Mouse (Mus musculus) kidney, postnatal 0 days (tissue): Measurements from ENCODE around the gene Slc35e3. TPM values are rescaled to one million over a fixed set of nuclear protein-coding genes. Genes with fewer than 3 reads are reported as not detected.
A peak's percentile ranks its signal among the peaks of the same experiment; 100 is the strongest.

Source experiments
- ATAC-seq: fragments of 200-750 bp; cut with Nextera tagmentation; replicated peaks from 2 replicates; pipeline ENCODE4 v1.8.0; 2017; ENCODE audit warnings: low read depth, moderate number of reproducible peaks, moderate TSS enrichment, moderate library complexity; ENCODE audit not compliant: low FRiP score
- DNase-seq: peaks from one replicate; pipeline ENCODE4 v3.0.0-alpha.2; 2016; ENCODE audit warnings: low spot score
- H3K27ac ChIP-seq: fragments of 300-500 bp; sonication (generic); 2 replicates; pipeline ENCODE4 v1.5.1; 2014; ENCODE audit warnings: mild to moderate bottlenecking
- H3K27me3 ChIP-seq: fragments of 300-500 bp; sonication (generic); 2 replicates; pipeline ENCODE4 v1.6.1; 2014; ENCODE audit warnings: low read length, mixed read lengths; ENCODE audit not compliant: insufficient read depth
- H3K36me3 ChIP-seq: fragments of 300-500 bp; sonication (generic); 2 replicates; pipeline ENCODE4 v1.6.1; 2014; ENCODE audit warnings: low read length, mixed read lengths; ENCODE audit not compliant: insufficient read depth
- H3K4me1 ChIP-seq: fragments of 300-500 bp; sonication (generic); replicated peaks from 2 replicates; pipeline ENCODE4 v1.6.1; 2014; ENCODE audit warnings: antibody characterized with exemption, low read length, mixed read lengths; ENCODE audit not compliant: insufficient read depth
- H3K4me2 ChIP-seq: fragments of 300-500 bp; sonication (generic); 2 replicates; pipeline ENCODE4 v1.6.1; 2014; ENCODE audit warnings: mild to moderate bottlenecking, low read length, moderate library complexity, mixed read lengths
- H3K4me3 ChIP-seq: fragments of 300-500 bp; sonication (generic); replicated peaks from 2 replicates; pipeline ENCODE4 v1.5.1; 2014; ENCODE audit warnings: low read depth, low read length
- H3K9ac ChIP-seq: fragments of 300-500 bp; sonication (generic); 2 replicates; pipeline ENCODE4 v1.6.1; 2014; ENCODE audit warnings: low read depth, low read length
- H3K9me3 ChIP-seq: fragments of 300-500 bp; sonication (generic); replicated peaks from 2 replicates; pipeline ENCODE4 v1.6.1; 2016; ENCODE audit warnings: low read length, inconsistent platforms, mixed read lengths
- CTCF ChIP-seq: IDR thresholded peaks from 2 replicates; pipeline ENCODE4 v1.5.1; 2016; ENCODE audit warnings: antibody characterized with exemption, low read depth, mild to moderate bottlenecking, moderate library complexity
- WGBS: fragments of 180-500 bp; shearing (Covaris S2); extraction: QIAGEN DNeasy Blood & Tissue Kit; methylation state at CpG from one replicate; pipeline ENCODE4 v1.1.7; 2014; 5-methylcytosine and 5-hydroxymethylcytosine counted together
- polyA plus RNA-seq: library from polyadenylated mRNA; unstranded; fragments of >200 nt; fragmentation: Nextera tagmentation; extraction: Ambion mirVana; gene quantifications from 2 replicates; pipeline ENCODE4 v1.2.1, GENCODE M21; 2015

The Slc35e3 gene
- polyA plus RNA-seq, 1 experiment from 2014 or later, result 13.1 TPM

- WGBS, result 92% methylated on average over 8 of the region's 8 CpGs
- Histone ChIP-seq H3K4me2 (no peak overlapping the region), H3K9ac (no peak overlapping the region), H3K4me3 (no peak overlapping the region), H3K36me3 (no peaks in the 10 kb centered on the region), H3K27ac (no peak overlapping the region), H3K27me3 (no peaks in the 10 kb centered on the region), H3K4me1 (0 out of 2 replicates have a peak, but pooled peaks cover 4% of the 10 kb centered on the region), H3K9me3 (no peaks in the 10 kb centered on the region)
- ATAC-seq (no peak), DNase-seq (no peak)
- TF ChIP-seq CTCF, result no peak
These were observed 32.7 kb downstream of the Slc35e3 start for GRCm38 (mm10) chr10:117713466-117713865.

GRCm38 (mm10) chr10:117712871-117713270 lies 33.3 kb downstream of the Slc35e3 start:
- H3K9me3 ChIP-seq, result no peaks in the 10 kb centered on the region
- H3K27ac ChIP-seq, result no peak overlapping the region
- TF ChIP-seq CTCF, result no peak
- H3K27me3 ChIP-seq, result no peaks in the 10 kb centered on the region
- 0 out of 2 replicates have a peak, but pooled peaks cover 4% of the 10 kb centered on the region for H3K4me1 ChIP-seq
- ATAC-seq, result no peak
- DNase-seq, result no peak
- H3K4me3 ChIP-seq, result no peak overlapping the region
- no peak overlapping the region for H3K4me2 ChIP-seq
- 92% methylated on average over 9 of the region's 9 CpGs for WGBS
- no peak overlapping the region for H3K9ac ChIP-seq
- H3K36me3 ChIP-seq, result no peaks in the 10 kb centered on the region

- Histone ChIP-seq H3K4me3 (no peak overlapping the region), H3K4me2 (no peak overlapping the region), H3K27ac (peak overlapping the region; percentile 77; the same call in 1 of the 2 replicates), H3K9ac (no peak overlapping the region), H3K9me3 (no peaks in the 10 kb centered on the region), H3K27me3 (no peaks in the 10 kb centered on the region), H3K36me3 (no peaks in the 10 kb centered on the region), H3K4me1 (0 out of 2 replicates have a peak, but pooled peaks cover 4% of the 10 kb centered on the region)
- no peak for TF ChIP-seq CTCF
- 86% methylated on average over 9 of the region's 9 CpGs for WGBS
- ATAC-seq, result no peak
- no peak for DNase-seq
These were observed 33.9 kb downstream of the Slc35e3 start for GRCm38 (mm10) chr10:117712191-117712754.

- Histone ChIP-seq H3K4me3 (peak overlapping the region; percentile 99), H3K36me3 (peaks cover 5% of the 10 kb centered on the region), H3K9ac (peak overlapping the region; percentile 99; the same call in 1 of the 2 replicates), H3K27ac (peak overlapping the region; percentile 77), H3K4me1 (0 out of 2 replicates have a peak, but pooled peaks cover 4% of the 10 kb centered on the region), H3K27me3 (no peaks in the 10 kb centered on the region), H3K4me2 (peak overlapping the region; percentile 73), H3K9me3 (no peaks in the 10 kb centered on the region)
- DNase-seq (no peak), ATAC-seq (no peak)
- 70% methylated on average over 5 of the region's 5 CpGs for WGBS
- TF ChIP-seq CTCF, result no peak
These were observed 34.8 kb downstream of the Slc35e3 start for GRCm38 (mm10) chr10:117711408-117711807.

- Histone ChIP-seq H3K9me3 (no peaks in the 10 kb centered on the region), H3K9ac (peak within 1 kb of the TSS; percentile 99), H3K4me2 (peak within 1 kb of the TSS; percentile 73), H3K27ac (peak within 1 kb of the TSS; percentile 98), H3K36me3 (peaks cover 5% of the 10 kb centered on the region), H3K4me1 (0 out of 2 replicates have a peak, but pooled peaks cover 4% of the 10 kb centered on the region), H3K27me3 (no peaks in the 10 kb centered on the region), H3K4me3 (peak within 1 kb of the TSS; percentile 99)
- DNase-seq, result peak; percentile 97
- ATAC-seq, result peak; percentile 95
- under 1% methylated on average over 52 of the region's 52 CpGs for WGBS
- TF ChIP-seq CTCF, result peak; percentile 82
These were observed 35.5 kb downstream of the Slc35e3 start, which contains the start of gene Mdm2 for GRCm38 (mm10) chr10:117710604-117711141. Gene Mdm2 (minus strand): TSS chr10:117710758.

GRCm38 (mm10) chr10:117709930-117710603 lies 36.1 kb downstream of the Slc35e3 start:
- under 1% methylated on average over 57 of the region's 71 CpGs for WGBS
- Histone ChIP-seq H3K4me2 (peak overlapping the region; percentile 55), H3K27ac (peak overlapping the region; percentile 98), H3K4me1 (0 out of 2 replicates have a peak, but pooled peaks cover 4% of the 10 kb centered on the region), H3K9ac (peak overlapping the region; percentile 99), H3K36me3 (peaks cover 11% of the 10 kb centered on the region), H3K4me3 (peak overlapping the region; percentile 99), H3K9me3 (no peaks in the 10 kb centered on the region), H3K27me3 (no peaks in the 10 kb centered on the region)
- no peak for TF ChIP-seq CTCF
- DNase-seq (peak; percentile 84), ATAC-seq (peak; percentile 75)
